Mouse (Mus musculus): ENCODE measurements at regions not wholly inside any gene's neighbourhood (a gene's known extent, or its start where the extent isn't known, plus 50 kb on each side); places are given as distances from the start of the nearest gene placed in this dataset.

GRCm38 (mm10) chr9:35338858-35339257 lies 71.2 kb downstream of the Rpusd4 start:
- H3K36me3 ChIP-seq (ENCODE audit: control insufficient read depth, insufficient read depth, low read length) = no peaks in the 10 kb centered on the region
- H3K4me2 ChIP-seq (ENCODE audit: low read length) = no peak overlapping the region
- H3K9ac ChIP-seq (ENCODE audit: low read depth, low read length) = no peak overlapping the region
- H3K27ac ChIP-seq (ENCODE audit: low read length) = no peak overlapping the region
- no peaks in the 10 kb centered on the region for H3K9me3 ChIP-seq (replicated peaks; ENCODE audit: control insufficient read depth, low read length, poor library complexity, severe bottlenecking)
- no peak overlapping the region for H3K4me3 ChIP-seq (ENCODE audit: low read depth, low read length)
- H3K27me3 ChIP-seq (ENCODE audit: control insufficient read depth, insufficient read depth, low read depth, low read length) = peaks cover 3% of the 10 kb centered on the region
- peaks cover 9% of the 10 kb centered on the region for H3K4me1 ChIP-seq (ENCODE audit: control insufficient read depth, insufficient read depth, low read length)
- ATAC-seq = no peak
- 94% methylated on average over 5 of the region's 5 CpGs for WGBS

GRCm38 (mm10) chr9:35339492-35340262 lies 72.0 kb downstream of the Rpusd4 start:
- no peak overlapping the region for H3K4me3 ChIP-seq (ENCODE audit: low read depth, low read length)
- 83% methylated on average over 10 of the region's 10 CpGs for WGBS
- H3K36me3 ChIP-seq (ENCODE audit: control insufficient read depth, insufficient read depth, low read length) = no peaks in the 10 kb centered on the region
- peaks cover 9% of the 10 kb centered on the region for H3K4me1 ChIP-seq (ENCODE audit: control insufficient read depth, insufficient read depth, low read length)
- H3K27me3 ChIP-seq (ENCODE audit: control insufficient read depth, insufficient read depth, low read depth, low read length) = no peaks in the 10 kb centered on the region; the same call in 1 of the 2 replicates
- ATAC-seq = no peak
- H3K27ac ChIP-seq (ENCODE audit: low read length) = no peak overlapping the region
- H3K9ac ChIP-seq (ENCODE audit: low read depth, low read length) = no peak overlapping the region
- no peaks in the 10 kb centered on the region for H3K9me3 ChIP-seq (replicated peaks; ENCODE audit: control insufficient read depth, low read length, poor library complexity, severe bottlenecking)
- no peak overlapping the region for H3K4me2 ChIP-seq (ENCODE audit: low read length)

GRCm38 (mm10) chr9:35340263-35340573 lies 72.6 kb downstream of the Rpusd4 start:
- Histone ChIP-seq H3K4me3 (ENCODE audit: low read depth, low read length) (no peak overlapping the region), H3K36me3 (ENCODE audit: control insufficient read depth, insufficient read depth, low read length) (no peaks in the 10 kb centered on the region), H3K4me2 (ENCODE audit: low read length) (no peak overlapping the region), H3K27ac (ENCODE audit: low read length) (no peak overlapping the region), H3K9ac (ENCODE audit: low read depth, low read length) (no peak overlapping the region), H3K4me1 (ENCODE audit: control insufficient read depth, insufficient read depth, low read length) (peaks cover 9% of the 10 kb centered on the region), H3K9me3 (replicated peaks; ENCODE audit: control insufficient read depth, low read length, poor library complexity, severe bottlenecking) (no peaks in the 10 kb centered on the region), H3K27me3 (ENCODE audit: control insufficient read depth, insufficient read depth, low read depth, low read length) (no peaks in the 10 kb centered on the region)
- WGBS = 89% methylated on average over 4 of the region's 4 CpGs
- ATAC-seq = no peak

GRCm38 (mm10) chr9:35340811-35341210 lies 73.1 kb downstream of the Rpusd4 start:
- Histone ChIP-seq H3K9me3 (replicated peaks; ENCODE audit: control insufficient read depth, low read length, poor library complexity, severe bottlenecking) (no peaks in the 10 kb centered on the region), H3K4me3 (ENCODE audit: low read depth, low read length) (no peak overlapping the region), H3K4me2 (ENCODE audit: low read length) (no peak overlapping the region), H3K4me1 (ENCODE audit: control insufficient read depth, insufficient read depth, low read length) (peaks cover 7% of the 10 kb centered on the region), H3K36me3 (ENCODE audit: control insufficient read depth, insufficient read depth, low read length) (no peaks in the 10 kb centered on the region), H3K27me3 (ENCODE audit: control insufficient read depth, insufficient read depth, low read depth, low read length) (no peaks in the 10 kb centered on the region), H3K27ac (ENCODE audit: low read length) (no peak overlapping the region), H3K9ac (ENCODE audit: low read depth, low read length) (no peak overlapping the region)
- 19% methylated on average over 3 of the region's 3 CpGs for WGBS
- no peak for ATAC-seq

- Histone ChIP-seq H3K27me3 (ENCODE audit: control insufficient read depth, insufficient read depth, low read depth, low read length) (no peaks in the 10 kb centered on the region), H3K9ac (ENCODE audit: low read depth, low read length) (no peak overlapping the region), H3K4me3 (ENCODE audit: low read depth, low read length) (no peak overlapping the region), H3K9me3 (replicated peaks; ENCODE audit: control insufficient read depth, low read length, poor library complexity, severe bottlenecking) (no peaks in the 10 kb centered on the region), H3K4me1 (ENCODE audit: control insufficient read depth, insufficient read depth, low read length) (peaks cover under 1% of the 10 kb centered on the region), H3K27ac (ENCODE audit: low read length) (no peak overlapping the region), H3K36me3 (ENCODE audit: control insufficient read depth, insufficient read depth, low read length) (no peaks in the 10 kb centered on the region), H3K4me2 (ENCODE audit: low read length) (no peak overlapping the region)
- 86% methylated on average over 5 of the region's 5 CpGs for WGBS
- no peak for ATAC-seq
Measured at GRCm38 (mm10) chr9:35341386-35341785, 73.7 kb downstream of the Rpusd4 start.

GRCm38 (mm10) chr9:35342436-35342835 lies 74.8 kb downstream of the Rpusd4 start:
- no peak for ATAC-seq
- Histone ChIP-seq H3K9ac (ENCODE audit: low read depth, low read length) (no peak overlapping the region), H3K4me2 (ENCODE audit: low read length) (no peak overlapping the region), H3K36me3 (ENCODE audit: control insufficient read depth, insufficient read depth, low read length) (no peaks in the 10 kb centered on the region), H3K27ac (ENCODE audit: low read length) (no peak overlapping the region), H3K27me3 (ENCODE audit: control insufficient read depth, insufficient read depth, low read depth, low read length) (no peaks in the 10 kb centered on the region), H3K4me3 (ENCODE audit: low read depth, low read length) (no peak overlapping the region), H3K9me3 (replicated peaks; ENCODE audit: control insufficient read depth, low read length, poor library complexity, severe bottlenecking) (no peaks in the 10 kb centered on the region), H3K4me1 (ENCODE audit: control insufficient read depth, insufficient read depth, low read length) (no peaks in the 10 kb centered on the region; the same call in 1 of the 2 replicates)
- WGBS = 51% methylated on average over 2 of the region's 2 CpGs

GRCm38 (mm10) chr9:35343336-35343735 lies 75.7 kb downstream of the Rpusd4 start:
- Histone ChIP-seq H3K27ac (ENCODE audit: low read length) (no peak overlapping the region), H3K4me1 (ENCODE audit: control insufficient read depth, insufficient read depth, low read length) (no peaks in the 10 kb centered on the region; the same call in 1 of the 2 replicates), H3K9ac (ENCODE audit: low read depth, low read length) (no peak overlapping the region), H3K27me3 (ENCODE audit: control insufficient read depth, insufficient read depth, low read depth, low read length) (no peaks in the 10 kb centered on the region), H3K9me3 (replicated peaks; ENCODE audit: control insufficient read depth, low read length, poor library complexity, severe bottlenecking) (no peaks in the 10 kb centered on the region), H3K36me3 (ENCODE audit: control insufficient read depth, insufficient read depth, low read length) (no peaks in the 10 kb centered on the region), H3K4me3 (ENCODE audit: low read depth, low read length) (no peak overlapping the region), H3K4me2 (ENCODE audit: low read length) (no peak overlapping the region)
- no peak for ATAC-seq

- Histone ChIP-seq H3K9me3 (replicated peaks; ENCODE audit: control insufficient read depth, low read length, poor library complexity, severe bottlenecking) (no peaks in the 10 kb centered on the region), H3K4me1 (ENCODE audit: control insufficient read depth, insufficient read depth, low read length) (no peaks in the 10 kb centered on the region; the same call in 1 of the 2 replicates), H3K27me3 (ENCODE audit: control insufficient read depth, insufficient read depth, low read depth, low read length) (no peaks in the 10 kb centered on the region), H3K9ac (ENCODE audit: low read depth, low read length) (no peak overlapping the region), H3K4me3 (ENCODE audit: low read depth, low read length) (no peak overlapping the region), H3K4me2 (ENCODE audit: low read length) (no peak overlapping the region), H3K36me3 (ENCODE audit: control insufficient read depth, insufficient read depth, low read length) (no peaks in the 10 kb centered on the region), H3K27ac (ENCODE audit: low read length) (no peak overlapping the region)
- 60% methylated on average over 6 of the region's 6 CpGs for WGBS
- no peak for ATAC-seq
Measured at GRCm38 (mm10) chr9:35344374-35344773, 76.6 kb upstream of the Cdon start.

- Histone ChIP-seq H3K9me3 (replicated peaks; ENCODE audit: control insufficient read depth, low read length, poor library complexity, severe bottlenecking) (no peaks in the 10 kb centered on the region), H3K4me1 (ENCODE audit: control insufficient read depth, insufficient read depth, low read length) (no peaks in the 10 kb centered on the region; the same call in 1 of the 2 replicates), H3K27ac (ENCODE audit: low read length) (no peak overlapping the region), H3K4me2 (ENCODE audit: low read length) (no peak overlapping the region), H3K4me3 (ENCODE audit: low read depth, low read length) (no peak overlapping the region), H3K27me3 (ENCODE audit: control insufficient read depth, insufficient read depth, low read depth, low read length) (no peaks in the 10 kb centered on the region), H3K9ac (ENCODE audit: low read depth, low read length) (no peak overlapping the region), H3K36me3 (ENCODE audit: control insufficient read depth, insufficient read depth, low read length) (no peaks in the 10 kb centered on the region)
- ATAC-seq = no peak
- 80% methylated on average over 5 of the region's 5 CpGs for WGBS
Measured at GRCm38 (mm10) chr9:35346378-35346777, 74.5 kb upstream of the Cdon start.
